Mouse (Mus musculus): ENCODE results near the gene Grik1. TPM values are rescaled to one million over a fixed set of nuclear protein-coding genes. Genes with fewer than 3 reads are reported as not detected.

Gene Grik1
- total RNA-seq, 2 experiments from 2014 or later: 20.7 to 21.3 TPM

GRCm38 (mm10) chr16:87984201-87984870 lies 305.7 kb downstream of the Grik1 start:
- intact Hi-C loops (cut with DNase I): no loop called here
- DNase-seq (ENCODE audit: low spot score in 2 of 2): no peak

- no peak for DNase-seq (ENCODE audit: low spot score in 2 of 2)
- intact Hi-C loops (cut with DNase I): no loop called here
Observed at GRCm38 (mm10) chr16:87974076-87974443, 316.0 kb downstream of the Grik1 start.

DNA sequence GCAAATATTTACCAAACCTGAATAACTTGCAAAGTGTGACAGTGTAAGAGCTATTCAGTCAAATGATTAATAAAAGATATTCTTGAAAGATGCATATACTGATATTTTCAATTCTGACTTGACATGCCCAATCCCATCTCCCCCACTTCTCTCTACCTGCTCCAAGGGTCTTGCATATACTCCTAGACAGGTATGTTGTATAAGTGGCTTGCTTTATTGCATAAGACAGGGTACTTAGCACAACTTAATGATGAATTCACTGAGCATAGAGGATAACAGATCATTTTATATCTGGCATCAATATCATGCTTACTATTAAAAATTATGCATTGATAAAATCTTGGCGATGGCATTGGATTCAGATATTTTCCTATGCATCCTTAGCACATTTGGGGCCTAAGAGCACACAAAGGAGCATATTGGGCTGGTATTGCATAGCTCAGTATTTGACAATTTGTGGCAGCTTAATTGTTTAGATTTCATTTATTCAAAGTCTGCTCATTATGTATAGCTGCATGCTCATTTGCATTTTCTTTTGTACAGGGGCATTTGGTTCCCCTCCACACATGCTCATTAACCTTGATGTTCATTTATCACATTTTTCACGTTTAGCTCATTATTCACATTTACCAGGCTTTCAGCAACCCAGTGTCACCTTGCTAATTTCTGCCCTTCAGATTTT lies 316.5 kb downstream of the Grik1 start:
- intact Hi-C loops (cut with DNase I): no loop called here
- no peak for DNase-seq (ENCODE audit: low spot score in 2 of 2)

DNA sequence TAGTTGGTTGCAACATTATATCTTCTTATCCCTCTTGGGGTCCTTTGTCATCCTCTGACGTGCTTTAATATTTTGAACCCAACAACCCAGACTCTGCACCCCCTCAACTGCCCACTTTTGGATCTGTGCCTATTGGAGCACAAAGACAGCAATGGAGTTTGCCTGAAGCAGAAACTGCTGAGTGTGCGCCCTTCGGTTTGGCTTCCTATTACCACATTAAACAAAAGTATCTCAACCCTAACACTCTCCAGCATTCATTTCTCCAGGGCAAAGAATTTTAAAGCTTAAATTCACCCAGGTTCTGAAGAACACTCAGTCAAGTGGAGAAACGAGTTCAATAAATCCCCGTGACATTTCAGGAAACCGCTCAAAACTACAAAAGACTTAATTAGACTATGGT lies 318.2 kb downstream of the Grik1 start:
- intact Hi-C loops (cut with DNase I): no loop called here

GRCm38 (mm10) chr16:87969936-87970335 lies 320.1 kb downstream of the Grik1 start:
- DNase-seq (ENCODE audit: low spot score in 2 of 2): no peak
- intact Hi-C loops (cut with DNase I): no loop called here

More for the DNA sequence above, 318.2 kb downstream of the Grik1 start:
- no peak for DNase-seq (ENCODE audit: low spot score in 2 of 2)

- DNase-seq (ENCODE audit: low spot score in 2 of 2): no peak
- intact Hi-C loops (cut with DNase I): no loop called here
Observed at GRCm38 (mm10) chr16:87961419-87961818, 328.6 kb downstream of the Grik1 start.

DNA sequence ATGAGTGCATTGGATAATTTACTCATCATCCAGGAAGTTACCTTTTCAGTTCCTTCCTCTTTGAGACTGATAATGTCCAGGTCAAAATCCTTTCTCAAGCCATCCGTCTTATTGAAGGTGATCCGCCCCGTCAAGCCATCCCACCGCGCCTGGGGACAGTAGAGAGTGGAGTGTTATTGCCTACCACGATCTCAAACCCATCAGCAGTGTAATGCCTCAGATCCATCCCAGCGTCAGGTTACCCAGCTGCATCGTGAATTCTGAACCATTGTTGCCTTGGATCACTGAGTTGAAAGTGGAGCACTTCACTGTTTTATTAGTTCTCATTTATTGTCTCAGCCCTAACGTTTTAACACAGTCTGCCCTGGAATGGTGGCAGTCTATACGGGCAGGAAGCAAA lies 332.6 kb downstream of the Grik1 start:
- DNase-seq (ENCODE audit: low spot score in 2 of 2): no peak
- intact Hi-C loops (cut with DNase I): no loop called here

- intact Hi-C loops (cut with DNase I): no loop called here
Observed at GRCm38 (mm10) chr16:87956178-87956577, 333.9 kb downstream of the Grik1 start.

GRCm38 (mm10) chr16:87954715-87955441 lies 335.2 kb downstream of the Grik1 start:
- intact Hi-C loops (cut with DNase I): no loop called here
- DNase-seq (ENCODE audit: low spot score in 2 of 2): no peak

More at GRCm38 (mm10) chr16:87956178-87956577, 333.9 kb downstream of the Grik1 start:
- DNase-seq (ENCODE audit: low spot score in 2 of 2): no peak

DNA sequence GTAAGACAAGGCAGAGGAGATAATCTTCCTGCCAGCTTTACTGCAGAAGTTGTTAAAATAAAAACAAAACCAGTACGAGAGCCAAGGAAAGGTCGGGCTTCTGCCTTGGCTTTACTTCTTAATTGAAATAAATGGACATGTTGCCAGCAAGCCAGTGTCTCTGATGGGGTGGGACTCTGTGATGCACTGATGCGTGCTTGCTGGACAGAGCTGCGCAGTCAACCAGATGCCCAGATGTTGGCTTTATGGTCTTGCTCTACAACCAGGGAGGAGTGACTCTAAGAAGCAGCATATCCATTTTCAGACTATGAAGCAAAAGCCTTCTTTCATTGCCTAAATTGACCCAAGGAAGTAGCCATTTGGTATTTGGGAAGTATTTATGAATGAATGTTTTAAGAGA lies 336.9 kb downstream of the Grik1 start:
- intact Hi-C loops (cut with DNase I): no loop called here
- DNase-seq (ENCODE audit: low spot score in 2 of 2): no peak

DNA sequence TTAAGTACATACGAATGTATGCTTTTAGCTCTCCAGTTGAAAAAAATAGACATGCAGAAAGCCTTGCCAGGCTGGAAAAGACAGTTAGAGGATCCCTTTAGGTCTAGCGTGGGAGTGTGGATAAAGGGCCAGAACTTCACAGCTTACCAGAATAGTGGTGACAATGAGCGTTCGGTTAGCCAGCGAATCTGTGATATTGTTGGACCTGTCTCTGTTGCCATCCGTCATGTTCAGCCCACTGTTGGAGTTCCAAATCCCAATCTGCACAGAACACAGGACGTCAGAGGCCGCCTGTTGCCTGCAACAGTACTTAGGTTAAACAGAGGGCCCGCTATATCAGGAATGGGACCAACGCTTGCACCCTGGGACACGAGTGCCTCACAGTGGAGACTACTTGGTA lies 340.2 kb downstream of the Grik1 start:
- peak; percentile 20 to 87 for DNase-seq (ENCODE audit: low spot score in 2 of 2)

DNA sequence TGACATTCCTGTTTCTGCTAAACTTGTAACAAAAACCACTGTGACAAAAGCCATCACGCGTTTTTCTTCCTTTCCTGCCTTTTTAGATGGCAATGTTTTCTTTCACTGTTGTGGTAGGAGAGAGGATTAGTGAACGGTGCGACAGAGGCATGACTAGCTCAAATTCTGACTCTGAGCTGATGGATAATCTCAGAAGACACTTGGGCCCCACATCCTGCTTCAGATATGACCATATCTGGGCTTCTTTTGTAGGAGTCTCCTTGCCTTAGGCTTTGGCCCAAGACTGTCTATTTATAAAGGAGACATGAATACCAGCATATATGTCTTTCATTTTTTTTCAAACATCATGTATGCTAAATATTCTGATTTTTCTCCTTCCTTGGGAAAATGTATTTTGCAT lies 341.9 kb downstream of the Grik1 start:
- DNase-seq (ENCODE audit: low spot score in 2 of 2): no peak
- intact Hi-C loops (cut with DNase I): loop anchor here (5.0 kb wide), 1 partner anchor 86 kb away; no protein-coding TSS in a partner anchor

More for the DNA sequence above, 340.2 kb downstream of the Grik1 start:
- intact Hi-C loops (cut with DNase I): loop anchor here (5.0 kb wide), 1 partner anchor 88 kb away; no protein-coding TSS in a partner anchor

DNA sequence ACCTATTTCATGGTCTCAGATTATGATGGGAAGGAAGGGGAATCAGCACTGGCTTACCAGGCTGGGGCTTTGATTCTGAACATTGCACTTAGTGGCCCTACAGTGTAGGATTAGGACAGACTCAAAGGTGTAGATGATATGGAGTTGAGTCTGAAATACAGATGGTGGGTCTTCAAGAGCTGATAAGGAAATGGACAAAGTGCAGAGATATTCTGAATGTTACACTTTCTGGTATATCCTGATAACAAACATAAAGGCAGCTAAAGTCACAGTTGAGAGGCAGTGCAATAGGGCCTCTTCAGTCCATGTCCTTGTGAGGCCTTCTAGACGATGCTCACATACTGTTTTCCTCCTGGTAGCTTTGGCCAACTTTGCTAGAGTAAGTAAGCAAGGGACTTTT lies 345.7 kb downstream of the Grik1 start:
- no peak for DNase-seq (ENCODE audit: low spot score in 2 of 2)
- intact Hi-C loops (cut with DNase I): no loop called here

DNA sequence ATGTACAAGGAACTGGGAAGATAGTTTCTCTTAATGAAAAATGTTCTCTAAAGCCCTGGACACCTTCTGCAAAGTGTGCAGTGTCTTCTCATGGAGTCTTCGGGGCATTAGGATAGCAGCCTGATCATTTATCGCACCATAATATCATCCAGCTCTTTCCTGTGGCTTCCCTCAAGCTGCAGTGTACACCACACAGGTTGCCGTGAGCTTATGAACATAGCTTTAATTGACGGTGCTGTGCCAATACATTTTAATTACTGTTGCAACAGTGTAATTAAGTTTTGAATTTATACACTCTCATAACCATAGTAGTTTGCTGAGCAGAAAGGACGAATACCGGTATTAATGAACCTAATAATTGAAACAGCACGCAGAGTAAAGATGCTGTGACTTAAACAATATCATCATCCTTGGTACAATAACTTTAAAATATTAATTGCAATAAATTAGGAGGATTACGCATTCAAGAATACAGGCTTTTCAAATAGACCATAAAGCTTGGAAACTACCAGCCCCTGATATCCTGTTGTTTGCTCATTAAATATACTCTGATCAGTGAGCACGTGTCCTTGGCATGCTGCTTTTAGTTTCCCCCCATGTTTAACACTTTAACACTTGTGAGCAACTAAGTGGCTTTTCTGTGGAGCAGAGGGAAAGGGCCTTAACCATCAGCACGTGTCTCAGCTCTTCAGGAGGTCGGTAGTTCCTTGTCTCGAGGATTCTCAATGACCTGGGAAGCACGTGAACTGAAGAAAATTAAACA lies 347.8 kb downstream of the Grik1 start:
- DNase-seq (ENCODE audit: low spot score in 2 of 2): no peak
- intact Hi-C loops (cut with DNase I): no loop called here

DNA sequence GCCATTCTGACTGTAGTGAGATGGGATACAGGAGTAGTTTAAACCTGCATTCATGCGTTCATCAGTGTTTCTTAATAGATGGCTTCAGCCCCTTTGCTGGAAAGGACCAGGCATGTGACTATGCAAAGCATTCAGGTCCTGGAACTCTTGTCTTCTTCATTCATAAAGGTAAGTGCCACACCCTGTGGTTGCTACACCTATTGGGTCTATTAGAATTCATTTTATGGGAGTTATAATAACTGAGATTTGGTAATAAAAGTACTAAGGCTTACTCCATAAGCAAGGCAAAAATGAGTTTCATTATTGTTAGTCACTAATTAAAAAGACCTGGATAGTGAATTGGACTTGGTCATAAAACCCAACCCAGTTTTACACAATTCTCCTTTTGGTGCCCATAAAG lies 355.4 kb downstream of the Grik1 start:
- DNase-seq (ENCODE audit: low spot score in 2 of 2): no peak
- intact Hi-C loops (cut with DNase I): no loop called here

GRCm38 (mm10) chr16:87931358-87931757 lies 358.7 kb downstream of the Grik1 start:
- no peak for DNase-seq (ENCODE audit: low spot score in 2 of 2)
- intact Hi-C loops (cut with DNase I): no loop called here

GRCm38 (mm10) chr16:87930519-87930918 lies 359.5 kb downstream of the Grik1 start:
- intact Hi-C loops (cut with DNase I): no loop called here
- no peak for DNase-seq (ENCODE audit: low spot score in 2 of 2)

GRCm38 (mm10) chr16:87928671-87929070 lies 361.4 kb downstream of the Grik1 start:
- intact Hi-C loops (cut with DNase I): no loop called here
- no peak for DNase-seq (ENCODE audit: low spot score in 2 of 2)

GRCm38 (mm10) chr16:87917897-87918296 lies 372.2 kb downstream of the Grik1 start:
- no peak for DNase-seq (ENCODE audit: low spot score in 2 of 2)
- intact Hi-C loops (cut with DNase I): no loop called here

DNA sequence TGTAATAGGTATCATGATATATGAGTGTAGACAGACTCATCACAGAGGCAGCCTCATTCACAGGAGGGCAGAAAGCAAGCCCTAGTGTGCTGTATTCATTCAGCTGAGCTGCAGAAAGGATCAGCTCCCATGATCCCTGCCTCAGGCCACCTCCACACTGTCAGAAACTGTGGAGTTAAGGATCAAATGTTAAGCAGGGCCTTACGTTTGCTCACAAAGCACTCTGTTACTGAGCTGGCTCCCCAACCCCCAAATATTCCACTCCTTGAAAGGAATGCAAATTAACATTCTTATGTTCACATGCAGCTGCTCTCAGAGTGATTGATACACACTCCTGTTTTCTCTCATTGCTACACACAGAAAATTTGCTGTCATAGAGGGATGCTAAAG lies 372.9 kb downstream of the Grik1 start:
- DNase-seq (ENCODE audit: low spot score in 2 of 2): no peak
- intact Hi-C loops (cut with DNase I): no loop called here
